Mouse (Mus musculus) MEL (cell line): ENCODE measurements at regions not wholly inside any gene's neighbourhood (a gene's known extent, or its start where the extent isn't known, plus 50 kb on each side); places are given as distances from the start of the nearest gene placed in this dataset.

Experiments
- HCFC1 ChIP-seq: IDR thresholded peaks from 2 replicates; pipeline ENCODE4 v1.6.1; 2012; ENCODE audit warnings: low read depth, mild to moderate bottlenecking, inconsistent platforms, low read length, improper control_type of control experiment, moderate library complexity
- POLR2A ChIP-seq, 2 experiments: IDR thresholded peaks; 2 replicates each; pipeline ENCODE4 v1.6.1; 2011 to 2012; ENCODE audit warnings: low read length in 2 of 2, mild to moderate bottlenecking in 2 of 2, control low read depth in 1 of 2, improper control_type of control experiment in 1 of 2, low read depth in 1 of 2, moderate library complexity in 1 of 2; ENCODE audit not compliant: control insufficient read depth in 1 of 2, insufficient read depth in 1 of 2, poor library complexity in 1 of 2
- SMC3 ChIP-seq: IDR thresholded peaks from 2 replicates; pipeline ENCODE4 v1.6.1; 2011; ENCODE audit warnings: low read depth, low read length, improper control_type of control experiment

DNA sequence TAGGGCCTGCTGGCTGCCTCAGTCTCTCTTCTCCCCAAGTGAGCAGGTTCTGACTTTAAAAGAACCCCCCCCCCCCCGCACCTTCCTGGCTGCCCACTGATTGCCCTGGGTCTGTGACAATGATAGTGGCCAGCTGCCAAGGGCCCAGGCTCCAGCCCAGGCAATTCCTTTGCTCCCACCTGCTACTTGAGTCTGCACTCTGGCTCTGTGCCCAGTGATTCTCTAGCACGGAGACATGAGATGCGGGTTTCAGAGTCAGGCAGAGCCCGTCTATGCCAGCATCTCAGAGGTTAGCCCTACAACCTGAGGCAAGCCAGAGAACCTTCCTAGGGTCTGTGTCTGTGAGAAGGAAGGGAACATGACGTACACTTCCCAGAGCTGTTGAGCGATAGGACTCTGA is 112.2 kb downstream of the Gm525 start:
- no peak for TF ChIP-seq SMC3
- TF ChIP-seq POLR2A (IDR thresholded peaks at IDR 0.05; ENCODE audit: control insufficient read depth in 1 of 2, insufficient read depth in 1 of 2, low read depth in 1 of 2, low read length in 2 of 2, poor library complexity in 1 of 2): no peak
- TF ChIP-seq HCFC1: no peak
